Mouse (Mus musculus) forebrain, embryonic 16.5 days (tissue): ENCODE results near the gene Tldc2. TPM values are rescaled to one million over a fixed set of nuclear protein-coding genes. Genes with fewer than 3 reads are reported as not detected.
A peak's percentile ranks its signal among the peaks of the same experiment; 100 is the strongest.

Experiments used
- ATAC-seq: fragments of 200-750 bp; cut with Nextera tagmentation; 2 replicates; pipeline ENCODE4 v1.8.0; 2017; ENCODE audit warnings: mild to moderate bottlenecking, moderate library complexity
- H3K27ac ChIP-seq: fragments of 300-500 bp; sonication (generic); 2 replicates; pipeline ENCODE4 v1.5.1; 2014; ENCODE audit warnings: low read length, control low read depth
- H3K27me3 ChIP-seq: fragments of 300-500 bp; sonication (generic); replicated peaks from 2 replicates; pipeline ENCODE4 v1.6.1; 2014; ENCODE audit warnings: low read length; ENCODE audit not compliant: control insufficient read depth, insufficient read depth
- H3K36me3 ChIP-seq: fragments of 300-500 bp; sonication (generic); 2 replicates; pipeline ENCODE4 v1.6.1; 2014; ENCODE audit not compliant: control insufficient read depth, insufficient read depth
- H3K4me1 ChIP-seq: fragments of 300-500 bp; sonication (generic); replicated peaks from 2 replicates; pipeline ENCODE4 v1.6.1; 2014; ENCODE audit warnings: low read length; ENCODE audit not compliant: control insufficient read depth, insufficient read depth
- H3K4me2 ChIP-seq: fragments of 300-500 bp; sonication (generic); 2 replicates; pipeline ENCODE4 v1.6.1; 2014; ENCODE audit warnings: mild to moderate bottlenecking, low read length, control low read depth
- H3K4me3 ChIP-seq: fragments of 300-500 bp; sonication (generic); replicated peaks from 2 replicates; pipeline ENCODE4 v1.5.1; 2014; ENCODE audit warnings: mild to moderate bottlenecking, low read length, control low read depth
- H3K9ac ChIP-seq: fragments of 300-500 bp; sonication (generic); replicated peaks from 2 replicates; pipeline ENCODE4 v1.6.1; 2014; ENCODE audit warnings: low read depth, low read length, control low read depth
- H3K9me3 ChIP-seq: fragments of 300-500 bp; sonication (generic); 2 replicates; pipeline ENCODE4 v1.6.1; 2016; ENCODE audit warnings: low read length; ENCODE audit not compliant: control insufficient read depth
- WGBS: fragments of 180-500 bp; shearing (Covaris S2); extraction: QIAGEN DNeasy Blood & Tissue Kit; methylation state at CpG from one replicate; pipeline ENCODE4 v1.1.7; 2014; 5-methylcytosine and 5-hydroxymethylcytosine counted together
- polyA plus RNA-seq: library from polyadenylated mRNA; unstranded; fragments of >200 nt; fragmentation: Nextera tagmentation; extraction: Ambion mirVana; gene quantifications from 2 replicates; pipeline ENCODE4 v1.2.1, GENCODE M21; 2015

Gene Tldc2
- polyA plus RNA-seq, 1 experiment from 2014 or later: not detected

- Histone ChIP-seq H3K36me3 (no peaks in the 10 kb centered on the region), H3K9ac (no peak overlapping the region), H3K4me2 (no peak overlapping the region), H3K9me3 (no peaks in the 10 kb centered on the region), H3K4me3 (no peak overlapping the region), H3K4me1 (peaks cover 74% of the 10 kb centered on the region), H3K27me3 (no peaks in the 10 kb centered on the region), H3K27ac (no peak overlapping the region)
- WGBS: 90% methylated on average over 7 of the region's 7 CpGs
- ATAC-seq: no peak
These were observed 20.0 kb upstream of the Tldc2 start for GRCm38 (mm10) chr2:157066731-157067430.

DNA sequence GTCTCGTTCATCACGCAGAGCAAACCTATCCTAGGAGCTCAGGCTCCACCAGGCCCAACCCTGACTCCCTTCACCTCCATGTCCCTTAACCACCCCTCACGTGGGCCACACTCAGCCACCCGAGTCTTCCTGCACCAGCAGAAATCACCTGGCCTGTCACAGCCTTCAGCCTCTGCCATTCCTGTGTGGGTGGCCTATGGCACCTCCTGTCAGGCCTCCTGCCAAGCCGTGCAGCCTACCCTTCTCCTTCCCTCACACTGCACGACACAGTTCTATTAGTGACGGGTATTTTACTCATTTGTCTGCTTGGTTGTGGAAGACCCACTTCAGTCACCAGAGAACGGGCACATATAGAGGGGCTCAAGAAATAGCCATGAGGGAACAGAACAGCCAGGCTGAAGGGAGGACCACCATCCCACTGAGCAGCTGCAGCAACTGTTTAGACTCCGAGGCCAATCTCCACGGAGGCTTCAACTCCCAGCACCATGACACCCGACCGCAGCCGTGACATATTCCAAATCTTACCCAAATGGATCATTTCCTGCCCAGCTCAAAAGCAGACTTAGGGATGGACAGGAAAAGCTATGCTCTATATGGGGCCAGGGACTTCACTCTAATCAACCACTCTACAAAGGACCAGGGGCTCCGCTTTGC, 18.0 kb upstream of the Tldc2 start:
- Histone ChIP-seq H3K27ac (peak overlapping the region; percentile 51), H3K4me1 (peaks cover 76% of the 10 kb centered on the region), H3K9me3 (no peaks in the 10 kb centered on the region), H3K36me3 (peaks cover 3% of the 10 kb centered on the region; the same call in 1 of the 2 replicates), H3K4me3 (no peak overlapping the region), H3K27me3 (no peaks in the 10 kb centered on the region), H3K9ac (no peak overlapping the region; the same call in 1 of the 2 replicates), H3K4me2 (no peak overlapping the region; the same call in 1 of the 2 replicates)
- no peak for ATAC-seq
- 52% methylated on average over 14 of the region's 14 CpGs for WGBS

DNA sequence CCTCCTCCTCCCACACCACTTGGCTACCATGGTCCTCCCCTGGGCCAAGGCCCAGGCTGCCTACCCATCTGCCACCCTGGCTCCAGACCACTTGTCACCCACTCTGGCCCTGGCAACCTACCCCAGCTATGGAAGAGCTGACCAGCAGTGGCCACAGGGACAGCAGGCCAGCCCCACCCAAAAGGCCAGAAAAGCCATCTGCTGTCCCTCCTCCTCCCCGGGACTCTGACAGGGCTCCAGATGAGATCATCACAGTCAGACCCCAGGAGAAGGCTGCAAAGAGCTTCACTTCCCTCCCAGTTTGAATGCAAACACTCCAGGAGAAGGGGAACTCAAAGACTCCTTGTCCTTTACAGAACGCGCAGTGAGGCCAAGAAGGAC, 17.5 kb upstream of the Tldc2 start:
- Histone ChIP-seq H3K9me3 (no peaks in the 10 kb centered on the region), H3K9ac (no peak overlapping the region; the same call in 1 of the 2 replicates), H3K27ac (peak overlapping the region; percentile 45), H3K27me3 (no peaks in the 10 kb centered on the region), H3K4me1 (peaks cover 76% of the 10 kb centered on the region), H3K4me2 (no peak overlapping the region; the same call in 1 of the 2 replicates), H3K4me3 (no peak overlapping the region), H3K36me3 (peaks cover 3% of the 10 kb centered on the region; the same call in 1 of the 2 replicates)
- 28% methylated on average over 3 of the region's 3 CpGs for WGBS
- ATAC-seq: peak; percentile 26; the same call in 1 of the 2 replicates

GRCm38 (mm10) chr2:157069755-157070315, 17.0 kb upstream of the Tldc2 start:
- H3K27ac ChIP-seq: peak overlapping the region; percentile 45
- peaks cover 3% of the 10 kb centered on the region; the same call in 1 of the 2 replicates for H3K36me3 ChIP-seq
- H3K4me3 ChIP-seq: no peak overlapping the region
- no peaks in the 10 kb centered on the region for H3K27me3 ChIP-seq
- H3K9me3 ChIP-seq: no peaks in the 10 kb centered on the region
- H3K4me2 ChIP-seq: no peak overlapping the region
- no peak overlapping the region; the same call in 1 of the 2 replicates for H3K9ac ChIP-seq
- WGBS: 40% methylated on average over 3 of the region's 3 CpGs
- peaks cover 76% of the 10 kb centered on the region for H3K4me1 ChIP-seq
- no peak for ATAC-seq

DNA sequence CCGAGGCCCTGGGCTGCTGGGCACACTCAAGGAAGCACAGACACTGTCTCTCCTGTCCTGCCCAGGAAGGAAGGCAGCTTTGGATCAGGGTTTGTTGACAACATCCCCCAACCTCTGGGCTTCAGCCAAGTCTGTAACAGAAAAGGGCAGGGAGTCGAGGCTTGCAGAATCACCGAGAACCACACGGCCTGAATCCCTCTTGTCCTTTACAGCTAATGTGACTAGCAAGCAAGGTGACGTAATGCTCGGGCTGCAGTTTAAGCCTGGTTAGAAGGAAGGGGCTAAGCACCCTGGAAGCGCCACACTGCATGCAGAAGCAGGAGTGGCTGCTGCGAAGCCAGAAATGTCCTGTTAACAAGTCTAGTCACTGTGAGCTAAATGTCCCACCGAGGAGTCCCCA, 16.5 kb upstream of the Tldc2 start:
- Histone ChIP-seq H3K9ac (peak overlapping the region; percentile 22; the same call in 1 of the 2 replicates), H3K27ac (peak overlapping the region; percentile 11; the same call in 1 of the 2 replicates), H3K36me3 (peaks cover 3% of the 10 kb centered on the region; the same call in 1 of the 2 replicates), H3K4me1 (peaks cover 76% of the 10 kb centered on the region), H3K4me2 (no peak overlapping the region), H3K9me3 (no peaks in the 10 kb centered on the region), H3K4me3 (no peak overlapping the region), H3K27me3 (no peaks in the 10 kb centered on the region)
- peak; percentile 45; the same call in 1 of the 2 replicates for ATAC-seq
- 22% methylated on average over 9 of the region's 9 CpGs for WGBS

DNA sequence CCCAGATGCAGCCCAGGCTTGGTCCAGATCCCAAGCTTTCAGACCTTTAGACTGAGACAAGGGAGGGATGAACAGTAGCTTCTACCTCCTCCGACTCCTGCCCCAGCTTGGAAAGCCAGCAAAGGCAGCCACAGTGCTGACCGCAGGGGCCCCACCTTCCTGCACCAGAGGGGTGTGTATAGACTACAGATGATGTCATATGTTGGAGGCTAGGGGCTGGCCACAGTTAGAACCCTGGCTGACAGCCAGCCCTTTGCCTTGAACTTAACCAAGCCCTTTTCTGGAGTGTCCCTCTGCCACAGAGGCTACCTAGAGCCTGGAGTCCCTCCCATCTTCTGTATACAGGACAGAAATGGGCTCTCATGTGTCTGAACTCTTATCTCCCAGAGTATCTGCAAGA, 15.3 kb upstream of the Tldc2 start:
- ATAC-seq: no peak
- Histone ChIP-seq H3K4me3 (no peak overlapping the region), H3K27ac (no peak overlapping the region), H3K9ac (no peak overlapping the region; the same call in 1 of the 2 replicates), H3K4me2 (no peak overlapping the region), H3K4me1 (peaks cover 83% of the 10 kb centered on the region), H3K9me3 (no peaks in the 10 kb centered on the region), H3K27me3 (no peaks in the 10 kb centered on the region), H3K36me3 (peaks cover 3% of the 10 kb centered on the region; the same call in 1 of the 2 replicates)
- 39% methylated on average over 2 of the region's 2 CpGs for WGBS

GRCm38 (mm10) chr2:157072316-157072990, 14.4 kb upstream of the Tldc2 start:
- no peak overlapping the region for H3K4me3 ChIP-seq
- no peak for ATAC-seq
- H3K27ac ChIP-seq: no peak overlapping the region
- H3K9me3 ChIP-seq: no peaks in the 10 kb centered on the region
- H3K4me1 ChIP-seq: peaks cover 89% of the 10 kb centered on the region
- peaks cover 3% of the 10 kb centered on the region; the same call in 1 of the 2 replicates for H3K36me3 ChIP-seq
- WGBS: 71% methylated on average over 9 of the region's 9 CpGs
- H3K9ac ChIP-seq: no peak overlapping the region
- H3K4me2 ChIP-seq: no peak overlapping the region
- H3K27me3 ChIP-seq: no peaks in the 10 kb centered on the region

- H3K9ac ChIP-seq: no peak overlapping the region
- no peaks in the 10 kb centered on the region for H3K27me3 ChIP-seq
- no peak overlapping the region for H3K4me2 ChIP-seq
- ATAC-seq: no peak
- peaks cover 92% of the 10 kb centered on the region for H3K4me1 ChIP-seq
- H3K4me3 ChIP-seq: no peak overlapping the region
- WGBS: 78% methylated on average over 9 of the region's 9 CpGs
- no peaks in the 10 kb centered on the region for H3K9me3 ChIP-seq
- H3K36me3 ChIP-seq: peaks cover 3% of the 10 kb centered on the region; the same call in 1 of the 2 replicates
- H3K27ac ChIP-seq: no peak overlapping the region
These were observed 13.3 kb upstream of the Tldc2 start for GRCm38 (mm10) chr2:157073378-157074052.
